Mouse (Mus musculus) megakaryocyte, adult 5-6 weeks (primary cell): ENCODE data around the gene Ncoa1. TPM values are rescaled to one million over a fixed set of nuclear protein-coding genes. Genes with fewer than 3 reads are reported as not detected.

ENCODE experiments used
- ATAC-seq: 2 replicates; pipeline ENCODE4 v1.8.0; 2016; ENCODE audit warnings: mild to moderate bottlenecking, inconsistent platforms; ENCODE audit not compliant: poor library complexity, severe bottlenecking
- total RNA-seq, 2 experiments: library from RNA; stranded (forward) in 1 of 2; stranded (reverse) in 1 of 2; fragments of 153-499, 151-499 nt in 1 of 2; fragments of 221-1000, 200-1000 nt in 1 of 2; gene quantifications; 2 replicates each; pipeline versions ENCODE4 v1.2.3 to v1.2.4; 2015 to 2017

Gene Ncoa1
- total RNA-seq, 2 experiments from 2014 or later: 28.4 to 74.4 TPM

DNA sequence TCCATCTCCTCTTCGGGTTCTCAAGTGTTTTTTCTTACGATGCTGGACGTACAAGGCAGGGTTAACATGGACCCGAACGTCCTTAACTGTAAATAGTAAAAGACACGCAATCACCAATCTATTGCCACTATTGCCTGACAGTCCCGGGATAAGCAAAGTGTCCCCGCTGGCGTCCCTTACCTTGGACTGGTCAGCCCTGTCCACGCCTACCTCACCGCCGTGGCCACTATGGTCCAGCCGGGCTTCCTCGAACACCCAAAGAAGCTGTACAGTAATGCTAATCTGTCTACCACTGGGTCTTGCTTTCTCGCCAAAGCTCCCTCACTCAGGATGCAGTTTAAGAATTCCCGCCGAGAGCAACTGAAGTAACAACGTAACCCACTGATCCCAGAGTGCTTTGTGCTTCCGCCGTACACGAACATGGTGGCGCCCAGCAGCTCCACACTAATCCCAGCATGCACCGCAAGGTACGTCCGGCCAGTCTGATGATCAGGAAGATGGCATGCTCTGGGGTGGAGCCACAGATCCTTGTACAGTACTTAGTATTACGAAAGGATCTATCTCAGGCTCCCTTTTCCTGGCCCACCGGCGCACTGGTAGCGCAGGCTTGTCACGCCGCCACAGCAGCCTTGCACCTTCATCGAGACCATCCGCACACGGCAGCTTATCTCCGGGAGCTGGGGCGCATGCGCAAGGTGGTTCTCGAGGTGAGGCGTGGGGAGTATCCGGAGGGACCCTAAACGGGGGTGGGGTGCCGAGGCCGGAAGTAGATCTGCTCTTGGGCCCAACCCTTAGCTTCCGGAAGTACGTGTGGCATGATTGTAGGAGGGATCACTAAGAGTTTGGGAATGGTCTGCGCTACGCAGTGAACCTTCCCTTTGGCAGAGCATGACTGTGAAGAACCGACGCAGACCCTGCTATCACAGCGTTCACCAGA, 243.1 kb downstream of the Ncoa1 start, which contains the start of the genes Ptrhd1 and Cenpo:
Gene Ptrhd1, plus strand, starts transcription at position 456 of the 937 bp plus-strand sequence.
Gene Cenpo, minus strand, starts transcription at position 723 of the 937 bp plus-strand sequence.
- ATAC-seq: peak; percentile 89

DNA sequence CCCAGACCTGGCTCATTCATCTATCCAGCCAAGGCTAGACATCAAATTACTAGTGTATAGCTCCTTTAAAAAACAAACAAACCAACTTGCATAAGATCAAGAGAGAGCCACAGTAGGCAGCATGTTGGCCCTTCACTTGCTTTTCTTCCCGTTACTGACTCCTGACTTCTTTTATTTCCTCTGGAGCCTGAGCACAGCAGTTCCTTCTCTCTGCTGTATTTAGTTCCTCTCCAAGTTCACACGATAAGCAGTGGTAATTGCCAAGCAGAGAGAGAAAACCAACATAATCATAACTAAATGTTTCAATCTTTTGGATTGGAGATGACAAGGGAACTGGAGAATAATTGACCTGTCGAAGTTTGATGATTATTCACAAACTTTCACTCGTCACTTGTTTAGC, 244.2 kb downstream of the Ncoa1 start:
- ATAC-seq: no peak

DNA sequence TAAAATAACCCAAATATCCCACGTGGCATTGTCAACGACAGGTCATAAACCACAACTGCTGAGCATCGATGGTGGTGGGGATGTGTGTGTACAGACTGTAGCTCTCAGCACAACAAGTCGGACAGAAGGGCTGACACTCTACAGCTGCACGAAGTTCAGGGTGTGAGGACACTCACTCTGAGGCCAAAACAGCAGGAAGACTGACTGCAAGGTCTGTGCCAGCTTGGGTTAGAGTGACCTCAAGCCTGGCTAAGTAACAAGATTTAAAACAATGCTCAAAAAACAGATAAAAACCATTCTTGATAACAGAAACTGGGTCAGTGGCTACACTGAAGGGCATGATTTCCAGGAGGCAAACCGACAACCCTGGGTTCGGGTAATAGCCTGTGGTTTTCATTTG, 246.8 kb downstream of the Ncoa1 start:
- ATAC-seq: no peak

DNA sequence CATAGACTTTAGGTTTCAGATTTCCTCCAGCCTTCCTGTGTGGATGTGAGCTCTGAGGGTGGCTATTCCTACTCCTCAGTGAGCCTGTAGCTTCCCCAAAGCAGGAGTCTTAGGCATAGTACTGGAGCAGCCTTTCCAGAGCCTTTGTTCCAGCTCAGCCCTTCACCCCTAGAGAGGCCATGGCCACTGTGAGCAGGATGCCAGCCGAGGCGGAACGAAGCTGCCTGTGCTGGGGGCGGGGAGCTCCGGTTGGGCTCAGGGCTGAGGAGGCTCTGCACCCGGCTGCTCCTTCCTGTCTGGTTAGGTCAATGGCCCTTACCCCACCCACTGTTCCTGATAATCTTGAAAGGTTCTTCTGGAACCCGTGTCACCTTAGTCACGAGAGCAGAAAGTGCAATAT, 264.1 kb downstream of the Ncoa1 start:
- ATAC-seq: no peak

DNA sequence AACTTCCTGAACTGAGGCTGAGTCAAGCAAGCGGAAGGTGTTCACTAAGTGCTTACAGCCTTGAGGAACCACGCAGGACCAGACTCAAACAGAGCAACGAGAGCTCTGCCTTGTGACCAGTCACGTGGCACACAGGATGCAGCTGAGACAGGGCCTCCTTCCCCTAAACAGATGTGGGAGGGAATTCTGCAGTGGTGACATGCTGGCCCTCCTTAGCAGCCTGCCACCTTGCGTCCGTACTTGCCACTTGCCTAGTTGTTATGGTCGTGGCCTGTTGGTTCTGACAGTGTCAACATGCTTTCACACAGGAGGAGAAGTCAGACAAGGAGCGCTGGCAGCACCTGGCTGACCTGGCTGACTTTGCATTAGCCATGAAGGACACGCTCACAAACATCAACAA, 265.8 kb downstream of the Ncoa1 start:
- ATAC-seq: peak; percentile 56

DNA sequence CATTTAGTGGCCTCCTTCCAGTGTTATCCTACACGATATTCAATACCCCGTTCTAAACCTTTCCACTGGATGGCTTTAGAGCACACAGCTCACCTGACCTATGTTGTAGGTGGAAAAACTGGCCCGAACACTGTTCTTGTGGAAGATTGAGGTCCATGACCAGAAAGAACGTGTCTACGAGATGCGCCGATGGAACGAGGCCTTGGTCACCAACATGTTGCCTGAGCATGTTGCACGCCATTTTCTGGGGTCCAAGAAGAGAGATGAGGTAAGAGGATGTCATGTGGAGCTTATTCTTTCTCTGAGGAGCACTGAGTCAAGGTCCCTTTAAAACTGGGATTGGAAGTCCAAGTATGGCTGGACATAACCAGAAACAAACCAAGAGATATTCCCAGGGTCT, 267.8 kb downstream of the Ncoa1 start:
- no peak for ATAC-seq

DNA sequence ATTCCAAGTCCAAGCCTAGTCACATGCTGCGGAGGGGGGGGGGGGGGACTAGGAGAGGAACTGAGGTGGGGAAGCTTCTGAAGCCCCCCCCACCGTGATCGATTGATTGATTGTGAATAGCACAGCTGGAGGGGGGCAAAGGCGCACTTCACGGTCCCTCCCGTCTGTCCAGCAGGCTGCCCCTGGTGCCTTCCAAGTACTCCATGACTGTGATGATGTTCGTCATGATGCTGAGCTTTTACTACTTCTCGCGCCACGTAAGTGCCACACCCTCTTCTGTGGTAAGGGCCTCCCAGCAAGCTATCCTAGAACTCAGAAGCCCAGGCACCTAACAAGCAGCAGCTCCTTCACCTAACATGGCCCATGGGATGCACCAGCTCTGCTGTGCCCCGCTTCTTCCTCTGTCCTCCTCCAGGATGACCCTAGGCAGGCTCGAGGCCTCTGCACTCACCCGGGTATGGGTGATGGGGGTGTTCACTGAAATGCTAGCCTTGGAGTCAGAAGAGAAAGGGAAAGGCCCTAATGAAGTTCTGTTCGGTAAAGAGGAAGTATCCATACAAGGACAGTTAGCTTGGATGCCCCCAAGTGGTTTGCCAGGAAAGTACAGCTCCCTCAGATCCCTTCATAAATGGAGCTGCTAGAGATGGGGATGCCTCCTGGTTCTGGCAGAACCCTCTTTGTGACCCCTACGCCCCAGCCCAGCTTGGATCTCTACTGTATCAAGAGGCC, 268.4 kb downstream of the Ncoa1 start:
- peak; percentile 93 for ATAC-seq

DNA sequence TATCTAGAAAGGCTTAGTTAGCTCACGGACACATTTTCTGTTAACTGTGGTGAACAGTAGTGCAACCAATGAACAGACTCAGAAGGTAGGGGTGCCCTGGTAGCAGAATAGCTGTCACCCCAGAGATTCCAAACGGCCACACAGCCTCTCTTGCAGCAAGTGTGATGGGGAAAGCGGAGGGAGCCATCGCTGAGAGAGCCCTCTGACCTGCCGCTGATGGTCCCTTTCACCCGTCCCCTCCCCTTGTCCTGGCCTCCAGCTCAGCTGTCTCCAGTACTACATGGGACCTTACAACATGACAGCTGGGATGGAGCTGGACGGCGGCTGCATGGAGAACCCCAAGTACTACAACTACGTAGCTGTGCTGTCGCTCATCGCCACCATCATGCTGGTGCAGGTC, 270.9 kb downstream of the Ncoa1 start:
- ATAC-seq: no peak

DNA sequence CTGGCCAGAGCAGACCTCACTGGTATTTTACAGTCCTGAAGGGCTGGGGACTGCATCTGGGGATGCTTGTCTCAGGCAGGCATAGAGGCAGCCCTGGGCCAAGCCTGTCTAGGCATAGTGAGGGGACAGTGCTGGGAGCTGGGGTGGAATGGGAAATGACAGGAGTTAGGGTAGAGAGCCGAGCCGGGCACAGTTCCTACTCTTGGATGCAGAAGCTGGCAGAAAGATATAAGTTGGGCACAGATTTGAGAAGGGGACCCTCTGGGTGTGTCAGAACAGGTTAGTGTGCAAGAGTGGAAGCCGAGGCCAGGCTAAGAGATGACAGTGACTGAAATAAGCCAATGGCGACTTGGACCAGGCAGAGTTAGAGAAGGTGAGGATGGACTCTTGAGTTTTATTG, 274.8 kb downstream of the Ncoa1 start:
- ATAC-seq: no peak

DNA sequence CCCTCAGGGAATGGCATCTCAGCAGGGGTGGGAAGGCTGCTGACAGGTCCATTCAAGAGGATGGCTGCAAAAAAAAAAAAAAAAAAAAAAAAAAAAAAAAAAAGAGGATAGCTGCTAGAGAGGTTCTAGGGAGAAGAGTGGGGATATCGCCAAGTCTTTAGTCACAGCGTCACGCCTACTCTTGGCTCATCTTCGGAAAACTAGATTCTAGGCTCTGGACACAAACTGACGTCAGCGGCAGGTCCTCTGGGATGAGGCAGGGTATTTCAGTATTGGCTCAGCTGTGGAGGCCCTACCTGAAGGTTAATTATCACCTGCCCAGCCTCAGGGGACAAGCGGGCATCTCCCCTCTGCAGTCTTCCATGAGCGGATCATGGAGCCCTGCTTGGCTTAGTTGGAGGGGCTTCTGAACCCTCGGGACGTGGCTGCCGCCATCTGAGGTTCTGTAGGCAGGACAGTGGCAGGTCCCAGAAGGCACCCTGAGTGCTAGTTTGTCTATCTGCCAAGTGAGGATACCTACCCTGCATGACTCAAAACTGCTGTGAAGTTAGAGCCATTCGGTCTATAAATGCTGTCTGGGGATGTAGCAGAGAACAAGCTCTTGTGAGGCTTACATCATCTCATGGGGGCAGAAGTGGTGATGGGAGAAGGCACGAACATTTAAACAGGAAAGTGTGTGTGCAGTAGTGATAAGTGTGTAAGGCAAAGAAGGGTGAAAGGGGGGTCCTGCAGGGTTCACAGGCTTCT, 275.4 kb downstream of the Ncoa1 start:
- no peak for ATAC-seq

DNA sequence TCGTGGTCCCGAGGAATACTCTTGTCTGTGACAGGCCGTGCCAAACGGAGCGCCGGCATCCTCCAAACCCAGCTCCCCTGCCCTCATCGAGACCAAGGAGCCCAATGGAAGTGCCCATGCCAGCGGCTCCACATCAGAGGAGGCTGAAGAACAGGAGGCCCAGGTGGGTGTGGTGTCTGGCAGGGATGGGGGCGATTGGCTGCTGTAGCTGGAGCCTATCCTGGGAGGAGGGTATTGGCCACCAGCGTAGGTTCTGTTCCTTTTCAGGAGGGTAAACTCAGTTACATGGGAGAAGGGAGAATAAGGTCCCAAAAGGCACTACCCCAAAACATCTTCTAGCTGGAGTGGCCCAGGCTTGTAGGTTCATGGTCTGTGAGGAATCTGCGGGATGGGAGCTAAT, 277.7 kb downstream of the Ncoa1 start:
- no peak for ATAC-seq

DNA sequence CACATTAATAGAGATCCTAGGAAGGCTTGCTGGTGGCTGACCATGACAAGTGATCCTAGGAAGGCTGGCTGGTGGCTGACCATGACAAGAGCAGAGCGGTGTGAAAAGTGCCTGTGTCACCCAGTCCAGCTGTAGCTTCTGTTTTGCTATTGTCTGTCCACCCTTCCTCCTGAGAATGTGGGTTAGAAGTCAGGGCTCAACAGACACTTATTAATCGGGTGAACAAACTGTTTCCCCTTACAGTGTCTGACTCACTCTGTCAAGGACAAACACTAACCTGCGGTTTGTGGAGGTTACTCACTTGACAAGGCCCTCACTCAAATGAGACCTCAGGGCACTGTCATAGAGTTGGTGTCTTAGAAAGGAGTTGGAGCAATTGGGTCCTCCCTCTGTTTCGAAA, 278.3 kb downstream of the Ncoa1 start:
- ATAC-seq: no peak

Other genes with a start within 250 kb of the Ncoa1 start
- gene Ptrhd1, start 243.2 kb downstream of the Ncoa1 start, total RNA-seq (2015): 8.7 and 10.7 TPM in 2 replicates
- gene Ptrhd1, start 243.2 kb downstream of the Ncoa1 start, total RNA-seq (2017): 7.4 and 7.8 TPM in 2 replicates
- 11.6 and 20.2 TPM in 2 replicates for gene Cenpo, start 242.9 kb downstream of the Ncoa1 start, total RNA-seq (2015)
- 28.9 and 34.8 TPM in 2 replicates for gene Cenpo, start 242.9 kb downstream of the Ncoa1 start, total RNA-seq (2017)
- 94.6 and 113 TPM in 2 replicates for gene Itsn2, start 115.5 kb upstream of the Ncoa1 start, total RNA-seq (2015)
- gene Itsn2, start 115.5 kb upstream of the Ncoa1 start, total RNA-seq (2017): 201 and 212 TPM in 2 replicates
- not detected in 2 replicates for gene Gm3625, start 115.7 kb upstream of the Ncoa1 start, total RNA-seq (2015)
- not detected in 2 replicates for gene Gm3625, start 115.7 kb upstream of the Ncoa1 start, total RNA-seq (2017)